Mouse (Mus musculus): ENCODE measurements around the gene Fanci.

Gene Fanci

GRCm38 (mm10) chr7:79463376-79464077 is 71.8 kb downstream of the Fanci start:
- DNase-seq (ENCODE audit: low read depth, low spot score): no peak

- DNase-seq (ENCODE audit: low read depth, low spot score): no peak
Observed at GRCm38 (mm10) chr7:79464776-79465420, 73.2 kb downstream of the Fanci start.

- peak; percentile 20 for DNase-seq (ENCODE audit: low read depth, low spot score)
Observed at GRCm38 (mm10) chr7:79465461-79466044, 73.8 kb downstream of the Fanci start.

GRCm38 (mm10) chr7:79466053-79466901 is 74.5 kb downstream of the Fanci start, which contains the start of gene Polg:
TSS of gene Polg (minus strand) at chr7:79466362.
- DNase-seq (ENCODE audit: low read depth, low spot score): peak; percentile 99

- no peak for DNase-seq (ENCODE audit: low read depth, low spot score)
Observed at GRCm38 (mm10) chr7:79467951-79468350, 76.2 kb downstream of the Fanci start.

- no peak for DNase-seq (ENCODE audit: low read depth, low spot score)
Observed at GRCm38 (mm10) chr7:79468994-79469393, 77.3 kb downstream of the Fanci start.

GRCm38 (mm10) chr7:79469766-79470165 is 78.0 kb downstream of the Fanci start:
- no peak for DNase-seq (ENCODE audit: low read depth, low spot score)

- no peak for DNase-seq (ENCODE audit: low read depth, low spot score)
Observed at GRCm38 (mm10) chr7:79470718-79471117, 79.0 kb downstream of the Fanci start.

- DNase-seq (ENCODE audit: low read depth, low spot score): no peak
Observed at GRCm38 (mm10) chr7:79471436-79471835, 79.7 kb downstream of the Fanci start.

GRCm38 (mm10) chr7:79472792-79473191 is 81.1 kb downstream of the Fanci start:
- no peak for DNase-seq (ENCODE audit: low read depth, low spot score)

- no peak for DNase-seq (ENCODE audit: low read depth, low spot score)
Observed at GRCm38 (mm10) chr7:79473496-79474194, 81.9 kb downstream of the Fanci start.

- DNase-seq (ENCODE audit: low read depth, low spot score): no peak
Observed at GRCm38 (mm10) chr7:79474831-79475399, 83.2 kb downstream of the Fanci start.

GRCm38 (mm10) chr7:79486528-79486927 is 94.8 kb downstream of the Fanci start:
- no peak for DNase-seq (ENCODE audit: low read depth, low spot score)

GRCm38 (mm10) chr7:79493915-79494314 is 102.2 kb downstream of the Fanci start:
- no peak for DNase-seq (ENCODE audit: low read depth, low spot score)

GRCm38 (mm10) chr7:79495988-79496815 is 104.5 kb downstream of the Fanci start:
- DNase-seq (ENCODE audit: low read depth, low spot score): peak; percentile 60

GRCm38 (mm10) chr7:79496816-79497328 is 105.1 kb downstream of the Fanci start:
- DNase-seq (ENCODE audit: low read depth, low spot score): no peak

- DNase-seq (ENCODE audit: low read depth, low spot score): no peak
Observed at GRCm38 (mm10) chr7:79497701-79498115, 106.0 kb downstream of the Fanci start.

- no peak for DNase-seq (ENCODE audit: low read depth, low spot score)
Observed at GRCm38 (mm10) chr7:79498356-79498755, 106.6 kb downstream of the Fanci start.

- no peak for DNase-seq (ENCODE audit: low read depth, low spot score)
Observed at GRCm38 (mm10) chr7:79498965-79499595, 107.4 kb downstream of the Fanci start.

All from skeletal muscle tissue, adult 2 months (tissue).